Mouse (Mus musculus) kidney, postnatal 36 days (tissue): ENCODE measurements at regions not wholly inside any gene's neighbourhood (a gene's known extent, or its start where the extent isn't known, plus 50 kb on each side); places are given as distances from the start of the nearest gene placed in this dataset.

Experiments
- DNase-seq, 2 experiments: peaks; one replicate each; pipeline ENCODE4 v3.0.0; 2021 to 2022; ENCODE audit warnings: mixed read lengths in 2 of 2

DNA sequence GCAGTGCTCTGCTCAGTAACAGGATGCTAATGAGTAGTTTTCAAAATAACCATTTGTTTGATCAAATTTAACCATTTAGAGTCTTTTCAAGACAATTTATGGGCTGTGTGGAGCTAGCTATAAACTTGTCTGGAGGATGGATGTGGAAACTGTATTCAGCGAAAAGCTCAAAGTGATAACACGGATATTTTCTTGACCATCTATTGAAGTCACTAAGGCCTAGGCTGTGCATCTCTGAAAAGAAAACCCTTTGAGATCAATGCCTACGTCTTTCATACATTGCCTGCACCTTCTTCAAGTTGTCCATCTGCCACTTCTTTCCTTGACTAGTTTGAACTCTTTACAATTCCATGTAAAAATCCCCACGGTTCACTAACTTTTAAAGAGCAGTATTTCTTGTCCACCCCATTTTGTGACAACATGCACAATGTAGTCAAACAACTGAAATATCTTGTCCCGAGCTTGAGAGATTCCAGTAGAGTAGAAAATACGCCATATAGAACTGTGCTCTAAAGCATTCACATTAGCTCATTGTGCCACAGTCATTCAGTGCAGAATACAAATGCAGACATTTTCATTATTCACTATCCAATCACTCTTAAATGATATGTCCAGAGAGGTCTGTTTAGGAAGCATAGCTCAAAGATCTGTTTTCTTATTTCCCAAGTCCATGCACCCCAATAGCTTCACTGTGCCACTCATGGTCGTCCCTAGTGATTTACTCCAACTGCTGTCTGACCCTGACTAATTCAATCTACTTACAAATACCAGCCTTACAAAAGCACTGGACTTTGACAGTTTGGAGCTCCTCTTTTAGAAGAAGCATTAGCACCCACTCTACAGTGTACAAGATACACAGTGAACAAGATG lies 165.7 kb upstream of the 4930447F04Rik start:
- no peak for DNase-seq

GRCm38 (mm10) chrX:66464985-66465384 lies 161.0 kb upstream of the 4930447F04Rik start:
- DNase-seq: no peak

DNA sequence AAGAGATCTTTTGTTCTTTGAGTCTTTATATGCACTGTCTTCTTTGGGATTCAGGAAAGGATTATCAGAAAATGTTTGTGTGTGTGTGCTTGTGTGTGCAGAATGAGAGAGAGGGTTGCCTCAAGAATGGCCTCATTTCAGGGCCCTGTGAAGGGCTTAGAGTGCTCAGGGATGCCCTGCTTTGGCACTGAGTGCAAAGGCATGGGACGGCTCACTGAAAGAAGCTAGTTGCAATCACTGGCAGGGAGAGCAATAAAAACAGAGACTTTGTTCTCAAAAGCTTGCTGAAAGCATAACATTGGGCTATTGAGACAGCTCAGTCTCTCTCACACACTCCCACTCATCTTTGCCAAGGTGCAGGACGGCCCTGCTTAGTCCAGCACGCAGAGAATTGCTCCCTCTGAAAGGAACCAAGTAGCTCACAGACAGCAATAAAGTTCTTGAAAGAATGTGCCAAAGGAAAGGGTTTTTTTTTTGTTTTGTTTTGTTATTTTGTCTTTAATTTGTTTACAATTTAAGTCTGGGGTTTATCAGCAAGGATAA lies 157.5 kb upstream of the 4930447F04Rik start:
- DNase-seq: peak in 1 of 2 experiments; percentile 0
